Mouse (Mus musculus) brain, embryonic 14.5 days (tissue): ENCODE data around the gene Prss2.

ENCODE experiments used
- CTCF ChIP-seq: fragments of 200-500 bp; IDR thresholded peaks from 2 replicates; pipeline ENCODE4 v1.5.1; 2012; ENCODE audit warnings: inconsistent platforms, mild to moderate bottlenecking, moderate library complexity, borderline replicate concordance; ENCODE audit not compliant: insufficient read depth, insufficient read length; ENCODE audit errors: extremely low read depth
- POLR2A ChIP-seq: fragments of 200-500 bp; IDR thresholded peaks from 2 replicates; pipeline ENCODE4 v1.6.1; 2012; ENCODE audit warnings: mild to moderate bottlenecking, inconsistent platforms, borderline replicate concordance; ENCODE audit not compliant: poor library complexity, insufficient read depth, insufficient read length, severe bottlenecking; ENCODE audit errors: extremely low read depth

DNA sequence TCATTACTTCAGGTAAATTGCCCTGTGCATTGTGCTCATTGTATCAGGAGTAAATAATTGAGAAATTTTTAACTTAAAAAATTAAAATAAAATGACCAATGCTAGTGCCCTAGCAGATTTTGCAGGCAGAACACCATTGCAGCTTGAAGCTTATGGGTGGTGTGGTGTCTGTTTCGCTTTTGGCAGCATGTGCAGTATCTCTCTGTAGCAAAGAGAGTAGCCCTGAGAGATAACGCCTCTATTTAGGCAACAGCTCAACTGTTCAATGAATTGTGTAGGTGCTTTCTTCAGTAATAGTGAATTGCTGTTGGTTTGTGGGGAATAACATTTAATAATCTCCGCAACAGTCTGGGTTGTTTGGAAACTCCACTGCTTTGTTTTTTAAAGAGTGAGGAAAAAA, 22.2 kb upstream of the Prss2 start:
- no peak for TF ChIP-seq POLR2A
- TF ChIP-seq CTCF, result no peak
